Mouse (Mus musculus) heart, postnatal 0 days (tissue): ENCODE results near the gene Epha8. TPM values are rescaled to one million over a fixed set of nuclear protein-coding genes. Genes with fewer than 3 reads are reported as not detected.
A peak's percentile ranks its signal among the peaks of the same experiment; 100 is the strongest.

Source experiments
- ATAC-seq: fragments of 200-750 bp; cut with Nextera tagmentation; 2 replicates; pipeline ENCODE4 v1.8.0; 2017; ENCODE audit warnings: low read depth, moderate number of reproducible peaks, moderate library complexity; ENCODE audit not compliant: insufficient read depth
- DNase-seq: peaks from one replicate; pipeline ENCODE4 v3.0.0-alpha.2; 2016; ENCODE audit warnings: low spot score
- H3K27ac ChIP-seq: fragments of 300-500 bp; sonication (generic); 2 replicates; pipeline ENCODE4 v1.5.1; 2014; ENCODE audit warnings: low read depth, mild to moderate bottlenecking
- H3K27me3 ChIP-seq: fragments of 300-500 bp; sonication (generic); 2 replicates; pipeline ENCODE4 v1.6.1; 2014; ENCODE audit warnings: low read length, mixed read lengths; ENCODE audit not compliant: control insufficient read depth, insufficient read depth
- H3K36me3 ChIP-seq: fragments of 300-500 bp; sonication (generic); replicated peaks from 2 replicates; pipeline ENCODE4 v1.6.1; 2014; ENCODE audit warnings: low read length, mixed read lengths; ENCODE audit not compliant: control insufficient read depth, insufficient read depth
- H3K4me1 ChIP-seq: fragments of 300-500 bp; sonication (generic); 2 replicates; pipeline ENCODE4 v1.6.1; 2014; ENCODE audit warnings: antibody characterized with exemption; ENCODE audit not compliant: control insufficient read depth, insufficient read depth
- H3K4me2 ChIP-seq: fragments of 300-500 bp; sonication (generic); 2 replicates; pipeline ENCODE4 v1.6.1; 2014; ENCODE audit warnings: low read depth, mild to moderate bottlenecking, low read length, moderate library complexity
- H3K4me3 ChIP-seq: fragments of 300-500 bp; sonication (generic); 2 replicates; pipeline ENCODE4 v1.5.1; 2014; ENCODE audit warnings: low read depth, low read length
- H3K9ac ChIP-seq: fragments of 300-500 bp; sonication (generic); replicated peaks from 2 replicates; pipeline ENCODE4 v1.6.1; 2014; ENCODE audit warnings: low read depth, low read length, mixed read lengths
- H3K9me3 ChIP-seq: fragments of 300-500 bp; sonication (generic); replicated peaks from 2 replicates; pipeline ENCODE4 v1.6.1; 2016; ENCODE audit warnings: low read length; ENCODE audit not compliant: control insufficient read depth
- CTCF ChIP-seq: IDR thresholded peaks from 2 replicates; pipeline ENCODE4 v1.5.1; 2016; ENCODE audit warnings: antibody characterized with exemption, control low read depth, low read depth
- EP300 ChIP-seq: IDR thresholded peaks from 2 replicates; pipeline ENCODE4 v1.6.1; 2016; ENCODE audit warnings: antibody characterized with exemption, low read depth
- WGBS: fragments of 180-500 bp; shearing (Covaris S2); extraction: QIAGEN DNeasy Blood & Tissue Kit; methylation state at CpG from one replicate; pipeline ENCODE4 v1.1.7; 2014; 5-methylcytosine and 5-hydroxymethylcytosine counted together
- polyA plus RNA-seq: library from polyadenylated mRNA; unstranded; fragments of >200 nt; fragmentation: Nextera tagmentation; extraction: Ambion mirVana; gene quantifications from 2 replicates; pipeline ENCODE4 v1.2.1, GENCODE M21; 2015
- total RNA-seq: library from RNA; depleted of rRNA; stranded (reverse); fragments of >200 nt; gene quantifications from 2 replicates; pipeline ENCODE4 v1.2.3, GENCODE M21; 2014; ENCODE audit warnings: low replicate concordance

Gene Epha8
- total and polyA plus RNA-seq, 2 experiments from 2014 or later: 0.08 TPM; not detected in 1

- Histone ChIP-seq H3K36me3 (no peaks in the 10 kb centered on the region), H3K4me2 (no peak overlapping the region), H3K9ac (no peak overlapping the region), H3K4me3 (no peak overlapping the region), H3K27me3 (peaks cover 76% of the 10 kb centered on the region), H3K4me1 (no peaks in the 10 kb centered on the region), H3K27ac (no peak overlapping the region), H3K9me3 (no peaks in the 10 kb centered on the region)
- 41% methylated on average over 10 of the region's 10 CpGs for WGBS
- TF ChIP-seq EP300: no peak
- TF ChIP-seq CTCF: no peak
- DNase-seq (peak; percentile 13), ATAC-seq (peak; percentile 50; the same call in 1 of the 2 replicates)
Observed at GRCm38 (mm10) chr4:136949266-136949989, 7.2 kb downstream of the Epha8 start.

DNA sequence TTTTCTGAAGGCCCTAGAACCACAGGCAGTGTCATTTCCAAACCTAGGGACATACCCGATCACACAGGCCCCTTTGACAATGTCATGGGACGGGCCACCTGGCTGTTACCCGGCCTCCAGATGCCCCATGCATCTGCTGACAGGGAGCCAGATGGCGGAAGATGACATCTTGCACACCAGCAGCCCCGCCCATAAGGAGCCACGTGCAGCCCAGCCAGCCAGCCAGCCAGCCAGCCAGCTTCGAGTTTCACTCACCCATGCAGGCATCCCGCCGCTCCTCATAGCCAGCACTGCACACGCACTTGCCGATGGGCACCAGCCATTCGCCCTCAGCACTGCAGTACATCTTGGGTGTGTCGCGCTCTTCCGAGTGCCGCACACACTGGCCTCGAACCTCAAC, 11.2 kb downstream of the Epha8 start:
- ATAC-seq (no peak), DNase-seq (no peak)
- Histone ChIP-seq H3K4me3 (no peak overlapping the region), H3K9me3 (no peaks in the 10 kb centered on the region), H3K36me3 (no peaks in the 10 kb centered on the region), H3K27ac (no peak overlapping the region), H3K9ac (no peak overlapping the region), H3K4me2 (no peak overlapping the region), H3K4me1 (0 out of 2 replicates have a peak, but pooled peaks cover 4% of the 10 kb centered on the region), H3K27me3 (peaks cover 73% of the 10 kb centered on the region)
- WGBS: 63% methylated on average over 17 of the region's 17 CpGs
- TF ChIP-seq CTCF (no peak), EP300 (no peak)

DNA sequence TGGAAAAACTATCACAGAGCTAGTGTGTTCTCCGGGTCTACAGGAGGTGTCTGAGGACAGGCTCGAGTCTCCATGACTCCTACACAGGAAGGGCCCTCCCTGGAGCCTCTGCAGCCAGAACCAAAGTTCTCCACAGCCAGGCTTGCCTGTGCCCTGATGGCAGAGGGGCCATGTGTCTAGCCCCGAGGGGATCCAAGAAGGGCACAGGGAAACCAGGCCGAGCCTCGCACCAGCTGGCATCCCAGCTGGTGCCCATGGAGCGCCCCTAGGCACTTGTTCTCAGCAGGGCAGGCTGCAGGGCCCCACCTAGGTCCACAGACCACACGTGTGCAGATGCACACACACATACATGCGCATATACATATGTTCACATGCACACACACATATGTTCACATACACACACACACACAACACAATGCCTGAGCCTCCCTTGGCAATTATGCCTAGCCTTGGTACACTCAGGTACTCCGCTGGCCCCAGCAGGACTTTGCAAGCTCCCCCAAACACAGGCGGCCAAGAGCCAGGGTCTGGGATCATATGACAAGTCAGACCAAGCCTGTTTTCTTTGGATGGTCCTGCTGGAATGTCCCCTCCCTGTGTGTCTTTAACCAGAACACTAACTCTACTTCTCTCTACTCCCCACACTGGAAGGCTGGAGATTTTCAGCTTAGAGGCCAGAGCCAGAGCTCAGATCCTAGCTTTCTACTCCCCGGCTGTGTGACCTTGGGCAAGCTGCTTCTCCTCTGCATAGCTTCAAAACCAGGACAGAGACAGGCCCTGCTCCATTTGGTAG, 11.9 kb downstream of the Epha8 start:
- 0 out of 2 replicates have a peak, but pooled peaks cover 4% of the 10 kb centered on the region for H3K4me1 ChIP-seq
- H3K4me3 ChIP-seq: no peak overlapping the region
- WGBS: 74% methylated on average over 11 of the region's 11 CpGs
- DNase-seq (no peak), ATAC-seq (no peak)
- H3K27me3 ChIP-seq: peaks cover 72% of the 10 kb centered on the region
- no peaks in the 10 kb centered on the region for H3K9me3 ChIP-seq
- no peak for TF ChIP-seq CTCF
- no peak for TF ChIP-seq EP300
- H3K27ac ChIP-seq: no peak overlapping the region
- H3K36me3 ChIP-seq: no peaks in the 10 kb centered on the region
- H3K4me2 ChIP-seq: no peak overlapping the region
- H3K9ac ChIP-seq: no peak overlapping the region

GRCm38 (mm10) chr4:136943175-136943574, 13.4 kb downstream of the Epha8 start:
- Histone ChIP-seq H3K27me3 (peaks cover 78% of the 10 kb centered on the region), H3K4me2 (0 out of 2 replicates have a peak overlapping the region, but pooled peaks have one; percentile 20), H3K9me3 (no peaks in the 10 kb centered on the region), H3K9ac (no peak overlapping the region; the same call in 1 of the 2 replicates), H3K27ac (no peak overlapping the region), H3K36me3 (no peaks in the 10 kb centered on the region), H3K4me1 (0 out of 2 replicates have a peak, but pooled peaks cover 4% of the 10 kb centered on the region), H3K4me3 (no peak overlapping the region)
- TF ChIP-seq CTCF: no peak
- TF ChIP-seq EP300: no peak
- WGBS: 11% methylated on average over 13 of the region's 13 CpGs
- ATAC-seq (no peak), DNase-seq (no peak)

GRCm38 (mm10) chr4:136942761-136943160, 13.9 kb downstream of the Epha8 start:
- peaks cover 76% of the 10 kb centered on the region for H3K27me3 ChIP-seq
- no peak overlapping the region for H3K27ac ChIP-seq
- 0 out of 2 replicates have a peak, but pooled peaks cover 4% of the 10 kb centered on the region for H3K4me1 ChIP-seq
- no peak overlapping the region; the same call in 1 of the 2 replicates for H3K9ac ChIP-seq
- DNase-seq: no peak
- whole genome bisulfite sequencing: 10% methylated on average over 18 of the region's 18 CpGs
- H3K4me2 ChIP-seq: 0 out of 2 replicates have a peak overlapping the region, but pooled peaks have one; percentile 20
- no peak for TF ChIP-seq CTCF
- TF ChIP-seq EP300: no peak
- H3K4me3 ChIP-seq: no peak overlapping the region
- H3K9me3 ChIP-seq: no peaks in the 10 kb centered on the region
- H3K36me3 ChIP-seq: no peaks in the 10 kb centered on the region
- ATAC-seq: no peak
